Mouse (Mus musculus) left cerebral cortex, adult 18-20 months (tissue): ENCODE results near the gene Nup210. TPM values are rescaled to one million over a fixed set of nuclear protein-coding genes. Genes with fewer than 3 reads are reported as not detected.
"Not testable (repeated sequence)": the region's sequence is repeated elsewhere in the genome, so short reads cannot be mapped to it uniquely, and the experiment has no call there.

ENCODE experiments used
- DNase-seq, 2 experiments: peaks; one replicate each; pipeline ENCODE4 v3.0.0; 2021 to 2022; ENCODE audit warnings: low spot score in 2 of 2, mixed read lengths in 1 of 2
- total RNA-seq, 2 experiments: library from RNA; stranded (reverse); gene quantifications; 2 replicates each; pipeline ENCODE4 v1.2.3; 2021

The Nup210 gene
- total RNA-seq, 2 experiments from 2014 or later = 20.3 TPM

DNA sequence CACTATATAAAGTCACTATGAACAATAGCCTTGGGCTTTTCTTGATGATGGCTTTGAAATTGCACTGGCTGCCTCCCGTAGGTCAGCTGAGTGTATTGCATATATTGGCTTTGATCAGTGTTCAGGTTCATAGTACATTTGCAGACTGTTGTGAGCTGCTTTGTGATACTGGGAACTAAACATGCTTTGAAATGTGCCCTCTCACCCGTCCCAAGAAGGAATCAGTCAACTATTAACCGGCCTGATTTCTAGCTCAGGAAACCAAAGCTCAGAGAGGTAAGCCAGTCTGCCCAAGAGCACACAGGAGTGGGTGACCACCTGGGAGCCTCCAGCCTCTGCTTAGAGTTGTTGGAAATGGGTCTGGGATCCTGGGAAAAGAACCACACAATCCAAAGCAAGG, 28.4 kb upstream of the Nup210 start:
- DNase-seq = no peak

DNA sequence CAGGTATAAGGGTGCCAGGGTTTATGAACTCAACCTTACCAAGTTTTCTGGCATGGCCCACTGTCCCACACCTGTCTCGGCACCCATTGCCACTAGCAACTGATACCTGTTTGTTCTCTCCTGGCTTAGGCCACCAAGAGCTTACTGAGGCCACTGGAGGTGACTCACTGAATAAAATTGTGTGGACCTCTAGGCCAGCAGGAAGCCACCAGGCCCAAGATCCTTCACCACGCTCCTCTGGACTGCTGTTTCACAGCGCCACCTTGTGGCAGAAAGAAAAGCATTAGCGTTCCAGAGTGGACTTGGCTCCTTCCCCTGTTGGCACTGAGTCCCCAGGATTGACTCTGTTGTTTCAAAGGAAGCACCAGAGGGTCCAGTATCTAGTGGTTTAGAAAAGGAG, 23.2 kb upstream of the Nup210 start:
- DNase-seq = peak; percentile 70 to 83

GRCm38 (mm10) chr6:91137343-91137956, 20.8 kb upstream of the Nup210 start:
- no peak for DNase-seq

GRCm38 (mm10) chr6:91130856-91131255, 14.2 kb upstream of the Nup210 start:
- no peak for DNase-seq

DNA sequence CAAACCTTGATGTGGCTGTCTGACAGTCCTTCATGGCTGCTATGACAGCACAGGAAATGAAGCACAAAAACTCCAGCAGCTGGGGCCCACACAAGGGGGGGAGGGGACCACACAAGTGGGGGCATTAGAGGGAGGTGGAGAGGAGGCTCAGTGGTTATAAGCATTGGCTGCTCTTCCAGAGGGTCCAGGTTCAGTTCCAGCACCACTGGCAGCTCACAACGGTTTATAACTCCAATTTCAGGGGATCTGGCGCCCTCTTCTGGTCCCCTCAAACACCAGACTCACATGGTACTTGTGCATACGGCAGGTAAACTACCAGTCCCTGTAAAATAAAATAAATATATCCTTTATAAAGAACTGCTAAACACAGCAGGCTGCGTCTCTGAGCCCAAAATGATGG, 12.4 kb upstream of the Nup210 start:
- no peak for DNase-seq

GRCm38 (mm10) chr6:91125228-91125585, 8.6 kb upstream of the Nup210 start:
- no peak for DNase-seq

- DNase-seq = no peak
These were observed 7.9 kb upstream of the Nup210 start for GRCm38 (mm10) chr6:91124286-91125227.

DNA sequence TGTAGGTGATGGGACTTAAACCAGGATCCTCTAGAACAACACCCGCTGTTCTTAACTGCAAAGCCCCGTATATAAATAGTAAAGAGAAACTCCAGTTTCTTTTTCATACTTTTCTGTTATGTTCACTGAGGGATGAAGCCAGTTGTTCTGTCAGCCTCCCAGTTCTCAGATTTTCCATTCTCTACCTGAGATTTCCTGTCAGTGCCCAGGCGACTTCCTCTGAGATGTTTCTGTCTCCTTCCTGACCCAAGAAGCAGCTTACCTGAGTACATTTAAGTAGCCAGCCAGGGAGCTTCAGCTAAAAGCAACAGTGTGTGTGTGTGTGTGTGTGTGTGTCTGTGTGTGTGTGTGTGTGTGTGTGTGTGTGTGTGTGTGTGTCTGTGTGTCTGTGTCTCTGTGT, 6.8 kb upstream of the Nup210 start:
- DNase-seq = no peak

GRCm38 (mm10) chr6:91121089-91121488, 4.5 kb upstream of the Nup210 start:
- DNase-seq = not testable (repeated sequence)

- no peak for DNase-seq
These were observed 3.6 kb upstream of the Nup210 start for GRCm38 (mm10) chr6:91120206-91120605.

DNA sequence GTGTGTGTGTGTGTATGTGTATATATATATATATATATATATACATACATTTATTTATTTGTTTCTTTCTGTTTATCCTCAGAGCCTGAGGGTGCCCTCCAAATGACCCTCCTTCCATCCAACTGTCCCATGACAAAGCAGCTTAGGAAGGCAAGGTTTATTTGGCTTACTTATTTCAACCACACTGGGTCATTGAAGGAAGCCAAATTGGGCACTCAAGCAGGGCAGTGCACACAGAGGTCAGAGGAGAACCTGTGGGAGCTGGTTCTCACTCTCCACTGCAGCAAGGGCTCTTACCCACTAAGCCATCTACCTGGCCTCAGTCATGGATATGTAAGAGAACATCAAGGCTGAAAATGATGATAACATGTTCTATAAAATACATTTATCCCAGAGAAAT, 1.9 kb upstream of the Nup210 start:
- DNase-seq = no peak

DNA sequence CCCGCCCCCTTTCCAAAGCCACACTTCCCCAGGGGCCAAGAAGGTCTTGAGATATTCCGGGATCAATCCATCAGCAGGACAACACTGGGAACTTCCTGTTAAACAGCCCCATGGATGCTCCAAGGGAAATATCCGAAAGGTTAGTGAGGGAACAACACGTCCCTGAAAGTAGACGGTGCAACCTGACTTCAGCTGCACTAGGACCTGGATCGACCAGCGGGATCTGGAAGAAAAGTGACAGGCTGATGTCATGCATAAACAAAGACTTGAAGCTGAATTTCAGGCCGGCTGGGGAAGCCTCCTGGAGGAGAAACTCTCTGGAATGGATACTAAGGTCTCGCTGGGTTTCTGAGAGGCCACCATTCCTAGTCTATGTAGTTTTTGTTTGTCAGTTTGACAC, 520 bp upstream of the Nup210 start:
- DNase-seq = no peak

DNA sequence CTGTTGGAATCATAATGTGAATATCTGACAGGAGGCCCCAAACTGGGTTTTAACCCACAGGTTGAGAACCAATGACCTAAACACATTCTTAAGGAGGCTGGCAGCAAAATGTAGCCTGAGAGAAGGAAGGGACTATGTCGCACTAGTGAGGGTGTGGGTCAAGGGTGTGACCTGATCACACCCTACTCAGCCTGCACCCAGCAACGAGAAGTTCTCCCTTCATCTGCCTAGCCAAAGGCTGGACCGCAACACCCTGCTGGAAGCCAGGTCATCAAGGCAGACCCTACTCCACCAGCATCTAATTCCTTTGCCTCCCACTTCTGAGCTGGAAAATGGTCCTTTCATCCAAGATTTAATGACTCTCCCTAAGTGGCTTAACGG, 776 bp downstream of the Nup210 start:
- no peak for DNase-seq

DNA sequence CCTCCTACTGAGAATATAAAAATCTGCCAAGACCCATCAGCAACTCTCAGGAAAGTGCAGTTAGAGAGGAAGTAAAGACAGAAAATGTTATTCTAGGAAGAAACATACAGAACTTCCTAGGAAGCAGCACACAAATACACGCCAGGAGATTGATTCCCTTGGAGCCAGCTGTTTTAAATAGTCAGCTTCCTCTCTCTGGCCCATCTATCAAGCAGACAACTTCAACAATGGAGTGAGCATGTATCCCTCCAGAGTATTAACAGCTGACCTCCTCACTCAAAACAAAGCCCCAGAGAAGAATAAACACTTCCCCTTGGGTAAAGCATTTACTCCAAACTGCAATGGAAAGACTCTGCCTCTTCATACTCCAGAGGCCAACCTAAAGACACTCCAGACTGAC, 1.5 kb downstream of the Nup210 start:
- DNase-seq = no peak

- DNase-seq = no peak
These were observed 1.9 kb downstream of the Nup210 start for GRCm38 (mm10) chr6:91114716-91115115.

DNA sequence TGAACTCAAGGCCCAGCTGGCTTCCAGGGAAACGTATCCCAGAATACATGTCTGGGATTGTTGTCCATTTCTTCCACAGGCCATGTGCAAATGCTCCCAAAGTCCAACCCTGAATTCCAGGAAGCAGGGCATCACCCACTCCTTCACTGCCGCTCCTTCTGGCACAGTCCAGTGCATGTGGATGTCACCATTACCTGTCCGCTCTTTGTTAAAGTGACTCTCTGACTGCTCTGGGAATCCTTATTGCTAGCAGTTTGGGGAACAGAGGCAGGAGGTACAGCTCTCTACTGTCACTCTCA, 4.7 kb downstream of the Nup210 start:
- DNase-seq = no peak

DNA sequence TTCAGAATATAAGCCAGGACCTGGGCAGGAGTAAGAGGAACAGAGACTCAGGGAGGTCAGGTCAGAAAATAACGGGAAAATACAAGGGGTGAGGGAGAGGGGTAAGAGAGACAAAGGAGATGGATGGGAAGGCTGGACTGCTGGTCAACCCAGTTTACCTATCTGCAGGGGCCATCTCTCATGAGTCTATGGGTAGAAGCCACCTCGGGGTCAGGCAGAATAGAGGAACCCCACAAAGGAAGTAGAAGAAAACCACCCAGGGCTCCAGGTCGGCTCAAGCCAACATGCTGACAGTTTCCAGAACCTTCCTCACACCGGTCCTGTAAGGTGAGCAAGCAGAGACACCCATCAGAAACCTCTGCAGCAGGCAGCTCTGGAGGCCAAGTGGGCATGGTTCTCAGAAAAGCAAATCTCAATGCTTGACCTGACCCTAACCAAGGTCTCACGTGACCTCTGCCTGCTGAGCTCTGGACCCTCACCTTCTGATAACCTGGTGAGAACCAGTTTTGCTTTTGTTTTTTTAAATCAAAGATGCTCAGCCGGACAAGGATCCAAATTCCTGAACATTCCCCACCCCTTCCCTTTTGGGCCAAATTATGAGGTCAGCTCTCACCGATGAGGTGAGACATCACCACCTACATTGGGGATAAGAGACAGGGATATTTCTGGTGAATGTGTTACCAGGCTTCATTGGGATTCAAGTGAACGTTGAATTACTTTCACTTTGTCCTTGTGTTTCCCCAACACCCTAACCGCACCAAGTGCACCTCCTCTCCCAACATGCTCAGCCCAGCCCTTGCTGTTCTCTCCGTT, 5.3 kb downstream of the Nup210 start:
- DNase-seq = no peak

GRCm38 (mm10) chr6:91110323-91111020, 6.2 kb downstream of the Nup210 start:
- no peak for DNase-seq

GRCm38 (mm10) chr6:91109489-91109888, 7.1 kb downstream of the Nup210 start:
- DNase-seq = no peak

DNA sequence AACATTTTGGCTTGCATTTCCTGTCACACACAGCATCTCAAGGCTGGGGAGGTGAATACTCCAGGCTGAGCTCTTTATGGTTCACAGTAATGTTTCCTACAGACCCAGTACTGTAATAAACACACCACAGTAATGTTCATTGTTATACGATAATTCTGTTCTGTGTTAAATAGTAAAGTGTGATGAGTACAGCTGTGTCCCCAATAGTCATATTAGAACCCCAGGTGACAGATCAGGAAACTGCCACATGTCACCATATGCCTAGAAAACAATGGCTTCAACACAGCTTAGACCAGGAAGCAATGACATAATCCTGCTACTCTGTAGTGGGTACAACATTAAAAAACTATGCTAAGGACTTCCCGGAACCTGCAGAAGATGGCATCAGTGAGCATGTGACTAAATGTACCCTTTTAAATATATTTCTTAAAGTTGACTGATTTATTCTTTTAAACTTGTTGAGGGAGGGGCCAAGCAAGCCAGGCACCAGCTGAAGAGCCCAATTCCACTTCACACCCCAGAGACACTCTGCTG, 7.6 kb downstream of the Nup210 start:
- DNase-seq = no peak

GRCm38 (mm10) chr6:91108301-91108916, 8.2 kb downstream of the Nup210 start:
- DNase-seq = no peak
